Mouse (Mus musculus) liver, embryonic 14.5 days (tissue): ENCODE data around the gene Kcnj6.

Experiments
- CTCF ChIP-seq: IDR thresholded peaks from 2 replicates; pipeline ENCODE4 v1.5.1; 2016; ENCODE audit warnings: antibody characterized with exemption, low read depth, control low read depth
- EP300 ChIP-seq: IDR thresholded peaks from 2 replicates; pipeline ENCODE4 v1.6.1; 2016; ENCODE audit warnings: antibody characterized with exemption, low read depth

GRCm38 (mm10) chr16:94701141-94701540, 296.4 kb downstream of the Kcnj6 start:
- no peak for TF ChIP-seq CTCF
- no peak for TF ChIP-seq EP300
